Mouse (Mus musculus): Measurements from ENCODE around the gene Aoah. TPM values are rescaled to one million over a fixed set of nuclear protein-coding genes. Genes with fewer than 3 reads are reported as not detected.

Gene Aoah
- total RNA-seq, 2 experiments from 2014 or later: 0.31 to 0.64 TPM

- intact Hi-C loops (cut with DNase I): no loop called here
- no peak for DNase-seq
Observed at GRCm38 (mm10) chr13:21040589-21041199, 246.8 kb downstream of the Aoah start.

GRCm38 (mm10) chr13:21050118-21050517 lies 256.2 kb downstream of the Aoah start:
- no peak for DNase-seq
- intact Hi-C loops (cut with DNase I): no loop called here

GRCm38 (mm10) chr13:21066021-21066420 lies 272.1 kb downstream of the Aoah start:
- no peak for DNase-seq
- intact Hi-C loops (cut with DNase I): no loop called here

- intact Hi-C loops (cut with DNase I): no loop called here
- no peak for DNase-seq
Observed at GRCm38 (mm10) chr13:21074847-21075246, 280.9 kb downstream of the Aoah start, which contains the start of gene Olfr1370. TSS of gene Olfr1370 (minus strand) at chr13:21074947.

GRCm38 (mm10) chr13:21082686-21083085 lies 288.8 kb downstream of the Aoah start:
- no peak for DNase-seq
- intact Hi-C loops (cut with DNase I): no loop called here
